Mouse (Mus musculus) ES-Bruce4 (cell line): ENCODE measurements around the gene Zfp952.
A peak's percentile ranks its signal among the peaks of the same experiment; 100 is the strongest.

Source experiments
- CTCF ChIP-seq: IDR thresholded peaks from one replicate; pipeline ENCODE4 v1.8.1; 2011; ENCODE audit warnings: low read depth, low read length
- EP300 ChIP-seq: IDR thresholded peaks from 2 replicates; pipeline ENCODE4 v1.6.1; 2011; ENCODE audit warnings: low read depth, low read length; ENCODE audit not compliant: insufficient read depth
- POLR2A ChIP-seq: IDR thresholded peaks from one replicate; pipeline ENCODE4 v1.8.1; 2011; ENCODE audit warnings: low read length; ENCODE audit not compliant: insufficient read depth

- peak; percentile 4 for TF ChIP-seq CTCF
- TF ChIP-seq POLR2A = no peak
- no peak for TF ChIP-seq EP300
Observed at GRCm38 (mm10) chr17:32991965-32992698, 797 bp upstream of the Zfp952 start.
